Mouse (Mus musculus) midbrain, postnatal 0 days (tissue): ENCODE results near the gene Pdf. TPM values are rescaled to one million over a fixed set of nuclear protein-coding genes. Genes with fewer than 3 reads are reported as not detected.
"Not testable (repeated sequence)": the region's sequence is repeated elsewhere in the genome, so short reads cannot be mapped to it uniquely, and the experiment has no call there.

Source experiments
- ATAC-seq: fragments of 200-750 bp; cut with Nextera tagmentation; 2 replicates; pipeline ENCODE4 v1.8.0; 2017; ENCODE audit warnings: moderate number of reproducible peaks, mild to moderate bottlenecking, moderate TSS enrichment, moderate library complexity; ENCODE audit not compliant: low FRiP score
- DNase-seq: peaks from one replicate; pipeline ENCODE4 v3.0.0-alpha.2; 2015; ENCODE audit warnings: low spot score
- H3K27ac ChIP-seq: fragments of 300-500 bp; sonication (generic); 2 replicates; pipeline ENCODE4 v1.5.1; 2014; ENCODE audit warnings: low read depth, mild to moderate bottlenecking, low read length, mixed read lengths
- H3K27me3 ChIP-seq: fragments of 300-500 bp; sonication (generic); 2 replicates; pipeline ENCODE4 v1.6.1; 2014; ENCODE audit warnings: low read length, control low read depth, mixed read lengths; ENCODE audit not compliant: insufficient read depth
- H3K36me3 ChIP-seq: fragments of 300-500 bp; sonication (generic); 2 replicates; pipeline ENCODE4 v1.6.1; 2014; ENCODE audit warnings: low read length, control low read depth, mixed read lengths; ENCODE audit not compliant: insufficient read depth
- H3K4me1 ChIP-seq: fragments of 300-500 bp; sonication (generic); 2 replicates; pipeline ENCODE4 v1.6.1; 2014; ENCODE audit warnings: mild to moderate bottlenecking, control low read depth, antibody characterized with exemption, low read length, mixed read lengths; ENCODE audit not compliant: insufficient read depth
- H3K4me2 ChIP-seq: fragments of 300-500 bp; sonication (generic); 2 replicates; pipeline ENCODE4 v1.6.1; 2014; ENCODE audit warnings: low read depth, mild to moderate bottlenecking, low read length, mixed read lengths; ENCODE audit not compliant: poor library complexity, severe bottlenecking
- H3K4me3 ChIP-seq: fragments of 300-500 bp; sonication (generic); 2 replicates; pipeline ENCODE4 v1.5.1; 2014; ENCODE audit warnings: low read depth, mild to moderate bottlenecking, low read length, moderate library complexity
- H3K9ac ChIP-seq: fragments of 300-500 bp; sonication (generic); replicated peaks from 2 replicates; pipeline ENCODE4 v1.6.1; 2014; ENCODE audit warnings: mild to moderate bottlenecking, low read length, moderate library complexity, mixed read lengths; ENCODE audit not compliant: poor library complexity, severe bottlenecking
- H3K9me3 ChIP-seq: fragments of 300-500 bp; sonication (generic); 2 replicates; pipeline ENCODE4 v1.6.1; 2016; ENCODE audit warnings: low read length, control low read depth
- CTCF ChIP-seq: IDR thresholded peaks from 2 replicates; pipeline ENCODE4 v1.5.1; 2016; ENCODE audit warnings: antibody characterized with exemption, mild to moderate bottlenecking
- WGBS: fragments of 180-500 bp; shearing (Covaris S2); extraction: QIAGEN DNeasy Blood & Tissue Kit; methylation state at CpG from one replicate; pipeline ENCODE4 v1.1.7; 2014; 5-methylcytosine and 5-hydroxymethylcytosine counted together
- polyA plus RNA-seq: library from polyadenylated mRNA; unstranded; fragments of >200 nt; fragmentation: Nextera tagmentation; extraction: Ambion mirVana; gene quantifications from 2 replicates; pipeline ENCODE4 v1.2.1, GENCODE M21; 2015
- total RNA-seq: library from RNA; depleted of rRNA; stranded (reverse); fragments of >200 nt; gene quantifications from 2 replicates; pipeline ENCODE4 v1.2.3, GENCODE M21; 2014

Pdf gene
- total and polyA plus RNA-seq, 2 experiments from 2014 or later: 33.3 to 61.5 TPM

GRCm38 (mm10) chr8:107045478-107045877 is 2.9 kb downstream of the Pdf start:
- H3K27me3 ChIP-seq: no peaks in the 10 kb centered on the region
- no peak overlapping the region for H3K9ac ChIP-seq
- H3K4me3 ChIP-seq: no peak overlapping the region
- H3K36me3 ChIP-seq: peaks cover 52% of the 10 kb centered on the region
- no peak for ATAC-seq
- no peak overlapping the region for H3K27ac ChIP-seq
- no peak for DNase-seq
- TF ChIP-seq CTCF: no peak
- WGBS: 93% methylated on average over 6 of the region's 6 CpGs
- peaks cover 2% of the 10 kb centered on the region; the same call in 1 of the 2 replicates for H3K4me1 ChIP-seq
- H3K4me2 ChIP-seq: no peak overlapping the region
- no peaks in the 10 kb centered on the region for H3K9me3 ChIP-seq

- 86% methylated on average over 7 of the region's 7 CpGs for WGBS
- H3K4me3 ChIP-seq: no peak overlapping the region
- no peak overlapping the region for H3K27ac ChIP-seq
- no peak for TF ChIP-seq CTCF
- H3K4me2 ChIP-seq: no peak overlapping the region
- no peaks in the 10 kb centered on the region for H3K9me3 ChIP-seq
- ATAC-seq (no peak), DNase-seq (no peak)
- no peaks in the 10 kb centered on the region for H3K4me1 ChIP-seq
- H3K36me3 ChIP-seq: peaks cover 67% of the 10 kb centered on the region
- no peaks in the 10 kb centered on the region for H3K27me3 ChIP-seq
- no peak overlapping the region for H3K9ac ChIP-seq
Observed at GRCm38 (mm10) chr8:107040632-107041031, 7.8 kb downstream of the Pdf start.

GRCm38 (mm10) chr8:107036626-107037025 is 11.8 kb downstream of the Pdf start:
- WGBS: 83% methylated on average over 8 of the region's 8 CpGs
- no peak overlapping the region for H3K4me2 ChIP-seq
- DNase-seq (no peak), ATAC-seq (no peak)
- no peaks in the 10 kb centered on the region for H3K27me3 ChIP-seq
- no peaks in the 10 kb centered on the region for H3K9me3 ChIP-seq
- H3K36me3 ChIP-seq: peaks cover 29% of the 10 kb centered on the region
- H3K9ac ChIP-seq: no peak overlapping the region
- no peak for TF ChIP-seq CTCF
- no peak overlapping the region for H3K4me3 ChIP-seq
- no peak overlapping the region for H3K27ac ChIP-seq
- H3K4me1 ChIP-seq: peaks cover 7% of the 10 kb centered on the region

- no peak overlapping the region for H3K27ac ChIP-seq
- H3K4me2 ChIP-seq: no peak overlapping the region
- no peak overlapping the region for H3K9ac ChIP-seq
- peaks cover 26% of the 10 kb centered on the region for H3K36me3 ChIP-seq
- peaks cover 7% of the 10 kb centered on the region for H3K4me1 ChIP-seq
- ATAC-seq: no peak
- no peak overlapping the region for H3K4me3 ChIP-seq
- 94% methylated on average over 3 of the region's 3 CpGs for WGBS
- no peaks in the 10 kb centered on the region for H3K9me3 ChIP-seq
- no peak for TF ChIP-seq CTCF
- no peaks in the 10 kb centered on the region for H3K27me3 ChIP-seq
- no peak for DNase-seq
Observed at GRCm38 (mm10) chr8:107035641-107036040, 12.8 kb downstream of the Pdf start.

- H3K9me3 ChIP-seq, H3K27me3 ChIP-seq, H3K36me3 ChIP-seq, ATAC-seq, H3K4me1 ChIP-seq, H3K4me3 ChIP-seq, DNase-seq, H3K4me2 ChIP-seq, H3K27ac ChIP-seq, H3K9ac ChIP-seq: not testable (repeated sequence)
- WGBS: 86% methylated on average over 2 of the region's 2 CpGs
Observed at GRCm38 (mm10) chr8:107033609-107034008, 14.8 kb downstream of the Pdf start.

- under 1% methylated on average over 34 of the region's 40 CpGs for WGBS
- H3K4me2 ChIP-seq: peak overlapping the region; percentile 73
- H3K9ac ChIP-seq: peak overlapping the region; percentile 95
- ATAC-seq (no peak), DNase-seq (no peak)
- no peaks in the 10 kb centered on the region for H3K27me3 ChIP-seq
- no peak for TF ChIP-seq CTCF
- peak overlapping the region; percentile 73 for H3K27ac ChIP-seq
- H3K9me3 ChIP-seq: no peaks in the 10 kb centered on the region
- 0 out of 2 replicates have a peak, but pooled peaks cover 6% of the 10 kb centered on the region for H3K36me3 ChIP-seq
- H3K4me1 ChIP-seq: peaks cover 7% of the 10 kb centered on the region
- peak overlapping the region; percentile 98 for H3K4me3 ChIP-seq
Observed at GRCm38 (mm10) chr8:107031577-107032090, 16.8 kb downstream of the Pdf start.
